Mouse (Mus musculus) ovary, postnatal 36 days (tissue): ENCODE measurements around the gene Mlec.
A peak's percentile ranks its signal among the peaks of the same experiment; 100 is the strongest.
"Not testable (repeated sequence)": the region's sequence is repeated elsewhere in the genome, so short reads cannot be mapped to it uniquely, and the experiment has no call there.

Experiments
- DNase-seq: peaks from one replicate; pipeline ENCODE4 v3.0.0; 2022; ENCODE audit warnings: low spot score, mixed read lengths

Mlec gene

DNA sequence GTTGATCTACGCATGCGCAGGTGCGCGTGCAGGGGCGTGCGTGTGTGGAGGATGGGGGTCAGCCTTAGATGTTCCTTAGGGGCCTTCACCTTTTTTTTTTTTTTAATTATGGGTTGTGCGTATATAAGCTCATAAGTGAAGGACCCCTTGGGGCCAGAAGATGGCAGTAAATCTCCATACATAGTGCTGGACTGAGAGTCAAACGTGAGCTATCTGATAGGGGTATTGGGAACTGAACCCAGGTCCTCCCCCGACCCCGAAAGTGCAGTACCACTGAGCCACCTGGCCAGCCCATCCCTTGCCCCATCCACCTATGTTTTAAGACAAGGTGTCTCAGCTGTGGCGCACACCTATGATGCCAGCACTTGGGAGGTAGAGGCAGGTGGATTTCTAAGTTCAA, 21.6 kb upstream of the Mlec start:
- DNase-seq, result no peak

DNA sequence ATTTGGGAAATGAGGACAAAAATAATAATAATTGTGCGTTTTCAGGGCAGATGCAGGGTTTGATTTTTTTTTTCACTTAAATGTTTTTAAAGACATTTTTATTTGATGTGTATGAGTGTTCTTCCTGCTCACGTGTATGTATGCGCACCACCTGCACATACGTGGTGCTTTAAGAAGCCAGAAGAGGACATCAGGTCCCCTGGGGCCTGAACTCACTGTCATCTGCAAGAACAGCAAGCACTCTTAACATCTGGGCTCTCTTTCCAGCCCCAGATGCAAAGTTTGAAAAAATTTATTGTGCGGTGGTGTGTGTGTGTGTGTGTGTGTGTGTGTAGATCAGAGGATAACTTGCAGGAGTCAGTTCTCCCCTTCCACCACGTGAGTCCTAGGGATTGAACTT, 19.9 kb upstream of the Mlec start:
- no peak for DNase-seq

DNA sequence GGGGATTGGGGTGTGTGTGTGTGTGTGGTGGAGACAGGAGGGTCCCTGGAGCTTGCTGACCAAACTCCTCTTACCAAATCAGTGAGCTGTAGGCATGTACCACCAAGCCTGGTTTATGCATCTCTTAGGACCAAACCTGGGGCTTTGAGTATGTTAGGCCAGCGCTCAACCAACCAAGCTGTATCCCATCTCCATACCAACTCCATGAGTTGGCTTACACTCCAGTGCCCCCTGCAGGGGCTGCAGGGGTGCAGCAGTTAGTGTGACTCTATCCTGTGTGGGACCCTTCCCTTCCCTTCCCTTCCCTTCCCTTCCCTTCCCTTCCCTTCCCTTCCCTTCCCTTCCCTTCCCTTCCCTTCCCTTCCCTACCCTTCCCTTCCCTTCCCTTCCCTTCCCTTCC, 16.6 kb upstream of the Mlec start:
- no peak for DNase-seq

DNA sequence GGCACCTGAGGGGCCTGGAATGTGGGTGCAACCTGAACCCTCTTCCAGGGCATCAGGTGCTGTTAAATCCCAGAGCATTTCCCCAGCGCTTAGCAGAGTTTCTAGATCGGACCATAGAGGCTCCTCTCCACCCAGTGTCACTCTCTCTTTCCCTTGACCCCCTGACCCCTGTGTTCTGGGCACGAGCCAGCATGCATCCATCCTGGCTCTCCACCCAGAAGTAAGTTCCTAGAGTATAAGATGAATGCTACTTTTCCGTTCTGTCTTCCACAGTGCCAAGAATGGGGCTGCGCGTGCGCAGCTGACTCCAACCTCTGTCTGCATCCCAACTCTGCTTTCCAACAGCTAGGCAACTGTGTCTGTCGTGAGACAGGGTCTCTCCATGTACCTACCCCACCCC, 12.2 kb upstream of the Mlec start:
- DNase-seq, result no peak

DNA sequence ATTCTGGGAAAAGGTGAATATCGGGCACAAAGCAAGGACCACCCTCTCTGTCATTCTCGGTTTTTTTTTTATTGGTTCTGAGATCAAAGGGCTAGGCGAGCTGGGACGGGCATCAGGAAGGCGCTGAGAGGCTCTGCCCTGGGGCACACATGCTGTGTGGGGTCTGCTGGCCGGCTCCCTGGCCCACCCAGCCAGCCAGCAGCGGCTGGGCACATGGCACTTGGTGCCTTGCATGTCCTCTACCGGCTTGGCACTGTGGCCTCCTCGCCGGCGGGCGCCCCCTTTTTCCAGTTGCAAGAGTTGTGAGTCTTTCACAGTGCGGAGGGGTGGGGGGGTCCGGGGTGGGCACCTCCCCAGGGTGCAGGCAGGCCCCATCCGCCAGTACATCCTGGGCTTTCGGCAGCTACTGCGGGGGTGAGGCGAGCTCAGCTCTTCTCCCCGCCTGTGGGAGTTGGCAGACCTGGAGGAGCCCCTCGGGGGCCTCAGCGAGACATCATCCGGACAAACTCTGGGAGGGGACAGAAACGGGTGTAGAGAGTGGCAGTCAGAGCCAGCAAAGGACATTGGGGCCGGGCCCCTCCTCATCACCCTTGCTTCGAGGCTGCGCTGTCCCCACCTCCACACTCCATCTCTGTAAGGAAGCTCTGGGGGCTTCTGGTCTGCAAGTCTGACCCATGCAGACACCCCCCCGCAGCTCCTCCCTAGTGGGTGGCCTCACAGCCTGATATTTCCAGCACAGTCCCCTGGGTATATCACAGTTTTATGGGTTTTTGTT, 10.8 kb upstream of the Mlec start:
- no peak for DNase-seq

DNA sequence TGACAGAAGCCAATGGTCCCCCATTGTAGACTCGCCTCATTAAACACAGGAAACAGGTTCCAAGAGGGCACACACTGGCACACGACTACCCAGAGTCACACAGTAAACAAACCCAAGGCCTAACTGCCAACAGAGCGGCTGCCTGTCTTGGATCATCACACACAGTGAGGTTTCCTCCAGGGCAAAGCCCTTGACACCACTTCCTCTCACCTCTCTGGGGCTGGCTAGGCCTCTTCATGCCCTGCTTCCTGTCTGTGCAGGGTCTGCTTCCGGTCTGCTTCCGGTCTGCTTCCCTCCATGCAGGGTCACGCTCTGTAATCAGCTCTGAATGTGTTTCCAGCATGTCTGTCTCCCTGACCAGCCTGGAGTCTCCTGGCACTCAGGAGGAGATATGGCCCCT, 9.4 kb upstream of the Mlec start:
- DNase-seq, result no peak

DNA sequence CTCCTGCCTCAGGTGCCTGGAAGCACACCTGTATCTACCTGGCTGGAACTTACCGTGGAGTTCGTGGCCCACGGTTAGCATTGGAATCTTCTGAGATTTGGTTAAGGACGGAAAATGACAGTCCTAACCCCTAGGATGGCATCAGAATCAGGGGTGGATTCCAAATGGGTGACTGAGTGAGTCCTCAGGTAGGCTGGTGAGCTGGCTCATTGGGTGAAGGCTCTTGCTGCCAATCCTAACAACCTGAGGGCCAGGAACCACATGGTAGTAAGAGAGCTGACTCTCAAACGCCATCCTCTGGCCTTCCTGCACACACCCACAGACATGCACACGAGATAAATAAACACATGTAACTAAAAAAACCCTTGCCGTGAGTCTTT, 8.8 kb upstream of the Mlec start:
- DNase-seq, result no peak

DNA sequence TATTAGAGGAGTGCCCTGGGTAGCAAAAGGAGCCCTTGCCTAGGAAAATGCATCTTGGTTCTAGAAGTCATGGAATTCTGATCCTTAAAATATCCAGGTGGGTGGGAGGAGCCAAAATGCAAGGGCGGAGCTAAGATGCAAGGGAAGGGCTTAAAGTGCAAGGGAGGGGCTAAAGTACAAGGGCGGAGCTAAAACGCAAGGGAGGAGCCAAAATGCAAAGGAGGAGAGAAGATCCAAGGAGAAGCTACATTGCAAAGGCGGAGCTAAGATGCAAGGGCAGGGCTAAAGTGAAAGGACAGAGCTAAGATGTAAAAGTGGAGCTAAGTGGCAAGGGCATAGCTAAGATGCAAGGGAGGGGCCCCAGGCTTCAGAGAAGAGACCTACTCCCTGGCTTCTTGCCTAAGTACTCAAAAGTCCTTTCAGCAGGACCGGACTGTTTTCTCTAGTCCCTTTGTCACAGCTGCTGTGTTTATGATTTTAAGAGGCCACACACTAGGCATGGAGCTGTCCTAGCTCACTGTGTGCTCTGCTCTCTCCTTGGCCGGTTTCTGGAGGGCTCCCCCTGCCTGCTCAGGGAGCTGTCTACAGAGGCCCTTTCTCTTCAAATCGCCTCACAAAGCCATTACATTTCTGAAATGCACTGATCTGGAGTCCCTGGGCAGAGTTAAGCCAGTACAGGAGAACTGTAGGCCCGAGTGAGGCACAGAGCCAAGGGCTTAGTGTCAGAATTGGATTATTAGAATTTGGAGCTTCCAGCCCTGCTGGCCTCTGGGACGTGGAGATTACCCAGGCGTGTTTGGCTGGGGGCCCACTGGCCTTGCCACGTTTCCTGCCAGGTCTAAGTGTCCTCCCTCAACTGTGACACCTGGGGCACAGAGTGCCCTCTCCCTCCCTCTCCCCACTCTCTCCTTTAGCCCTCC, 8.2 kb upstream of the Mlec start:
- DNase-seq, result peak; percentile 39

DNA sequence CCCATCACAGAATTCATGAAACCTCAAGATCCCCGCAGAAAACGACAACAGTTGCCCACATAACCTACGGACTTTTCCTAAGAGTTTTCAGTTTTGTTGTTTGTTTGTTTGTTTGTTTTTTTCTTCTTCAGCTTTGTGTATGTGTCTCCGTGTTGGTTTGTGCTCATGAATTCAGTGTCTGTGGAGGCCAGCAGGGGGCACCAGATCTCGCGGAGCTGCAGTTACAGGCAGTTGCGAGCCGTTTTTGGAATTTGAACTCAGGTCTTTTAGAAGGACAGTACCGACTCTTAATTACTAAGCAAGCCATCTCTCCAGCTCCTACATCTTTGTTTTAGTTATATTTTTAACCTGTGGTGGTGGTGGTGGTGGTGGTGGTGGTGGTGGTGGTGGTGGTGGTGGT, 7.4 kb upstream of the Mlec start:
- DNase-seq, result no peak

DNA sequence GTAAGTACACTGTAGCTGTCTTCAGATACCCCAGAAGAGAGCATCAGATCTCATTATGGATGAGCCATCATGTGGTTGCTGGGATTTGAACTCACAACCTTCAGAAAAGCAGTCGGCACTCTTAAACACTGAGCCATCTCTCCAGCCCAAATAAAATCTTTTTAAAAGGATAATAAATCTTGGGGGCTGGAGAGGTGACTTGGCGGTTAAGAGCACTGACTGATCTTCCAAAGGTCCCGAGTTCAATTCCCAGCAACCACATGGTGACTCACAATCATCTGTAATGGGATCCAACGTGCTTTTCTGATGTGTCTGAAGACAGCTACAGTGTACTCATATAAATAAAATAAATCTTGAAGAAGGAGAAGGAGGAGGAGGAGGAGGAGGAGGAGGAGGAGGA, 6.5 kb upstream of the Mlec start:
- DNase-seq, result not testable (repeated sequence)

DNA sequence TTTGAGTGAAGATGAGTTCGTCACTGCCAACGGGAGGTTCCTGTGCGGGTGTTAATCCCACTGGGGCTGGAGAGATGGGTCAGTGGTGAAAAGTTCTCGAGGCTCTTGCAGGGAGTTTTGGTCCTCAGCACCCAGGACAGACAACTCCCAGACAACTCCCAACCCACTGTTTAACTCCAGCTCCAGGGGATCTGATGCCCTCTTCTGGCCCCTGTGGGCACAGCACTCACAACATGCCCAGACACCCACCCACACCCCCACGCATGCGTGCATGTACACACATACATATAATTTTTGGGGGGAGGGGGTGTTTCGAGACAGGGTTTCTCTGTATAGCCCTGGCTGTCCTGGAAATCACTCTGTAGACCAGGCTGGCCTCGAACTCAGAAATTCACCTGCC, 5.6 kb upstream of the Mlec start:
- peak; percentile 64 for DNase-seq

DNA sequence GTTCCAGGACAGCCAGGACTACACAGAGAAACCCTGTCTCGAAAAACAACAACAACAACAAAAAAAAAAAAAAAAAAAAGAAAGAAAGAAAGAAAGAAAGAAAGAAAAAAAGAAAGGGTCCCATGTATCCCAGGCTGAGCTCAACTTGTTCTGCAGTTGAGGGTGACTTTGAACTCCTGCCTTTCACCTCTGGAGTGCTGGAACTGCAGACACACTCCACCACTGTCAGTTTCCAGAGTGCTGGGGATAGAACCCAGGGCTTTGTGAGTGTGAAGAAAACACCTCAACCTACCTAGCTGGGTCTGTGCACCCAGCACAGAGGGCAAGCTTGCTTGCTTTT, 3.9 kb upstream of the Mlec start:
- DNase-seq, result not testable (repeated sequence)

DNA sequence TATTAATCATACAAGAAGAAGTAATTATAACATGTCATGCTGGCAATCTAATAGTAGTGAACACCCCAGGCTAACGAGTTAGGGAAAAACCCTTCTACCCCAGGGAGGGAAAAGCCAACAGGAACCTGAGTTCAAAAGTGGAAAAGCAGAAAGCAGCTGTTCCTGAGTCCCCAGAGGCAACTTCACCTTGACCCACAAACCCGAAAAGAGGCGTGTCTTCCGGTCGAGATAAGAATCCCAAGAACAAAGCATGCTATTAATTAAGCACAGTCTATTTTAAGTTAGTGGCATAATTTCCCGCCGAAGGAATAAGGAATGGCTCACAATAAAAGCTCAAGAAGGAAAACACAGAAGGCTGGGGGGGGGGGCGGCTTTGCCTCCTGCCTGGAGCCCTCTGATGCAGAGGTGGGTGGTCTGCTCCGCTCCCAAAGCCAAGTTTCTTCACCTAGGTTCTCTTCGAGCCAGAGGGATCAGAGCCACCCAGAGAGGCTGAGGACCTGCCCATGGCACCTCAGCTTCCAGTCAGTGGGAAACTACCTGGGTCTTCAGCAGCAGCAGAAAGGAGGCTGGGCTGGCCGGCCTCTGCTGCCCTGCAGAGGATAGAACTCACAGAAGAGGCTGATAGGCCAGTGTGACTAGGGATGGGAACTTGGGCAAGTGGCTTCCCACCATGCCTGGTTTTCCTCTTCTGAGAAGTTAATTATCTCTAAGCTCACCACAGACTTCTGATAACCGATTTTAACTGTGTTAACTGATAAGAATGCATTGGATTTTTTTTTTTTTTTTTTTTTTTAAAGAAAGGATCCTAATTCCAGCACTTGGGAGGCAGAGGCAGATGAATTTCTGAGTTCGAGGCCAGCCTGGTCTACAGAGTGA, 3.3 kb upstream of the Mlec start:
- DNase-seq, result no peak

DNA sequence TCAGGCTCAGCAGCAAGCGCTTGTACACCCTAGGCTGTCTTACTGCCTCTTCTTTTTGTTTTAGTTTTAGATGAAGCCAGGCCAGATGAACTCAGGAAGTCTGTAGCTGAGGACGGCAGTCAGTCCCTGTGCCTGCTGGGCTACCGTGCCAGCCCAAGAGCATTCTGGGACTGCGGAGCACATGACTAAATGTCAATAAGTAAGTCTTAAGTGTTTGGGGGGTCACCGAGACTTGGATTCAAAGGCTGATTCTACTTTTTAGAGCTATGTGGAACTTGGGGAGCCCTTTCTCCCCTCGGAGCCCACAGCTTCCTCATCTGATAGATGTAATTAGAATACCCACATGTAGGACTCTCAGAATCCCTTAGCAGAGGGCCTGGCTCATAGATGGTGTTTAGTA, 2.7 kb upstream of the Mlec start:
- DNase-seq, result no peak

DNA sequence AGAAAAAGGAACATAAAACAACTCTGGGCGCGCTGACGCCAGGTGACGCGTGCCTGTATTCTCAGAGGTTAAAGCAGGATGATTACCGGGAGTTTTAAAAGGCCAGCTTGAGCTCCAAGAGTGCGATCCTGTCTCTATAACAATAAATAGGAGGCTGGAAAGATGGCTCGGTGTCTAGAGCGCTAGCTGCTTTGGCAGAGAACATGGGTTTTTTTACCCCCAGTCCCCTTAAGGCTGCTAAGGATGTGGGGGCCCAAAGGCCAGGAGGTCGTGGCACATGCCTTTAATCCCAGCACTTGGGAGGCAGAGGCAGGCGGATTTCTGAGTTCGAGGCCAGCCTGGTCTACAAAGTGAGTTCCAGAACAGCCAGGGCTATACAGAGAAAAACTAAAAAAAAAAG, 1.2 kb upstream of the Mlec start:
- no peak for DNase-seq

DNA sequence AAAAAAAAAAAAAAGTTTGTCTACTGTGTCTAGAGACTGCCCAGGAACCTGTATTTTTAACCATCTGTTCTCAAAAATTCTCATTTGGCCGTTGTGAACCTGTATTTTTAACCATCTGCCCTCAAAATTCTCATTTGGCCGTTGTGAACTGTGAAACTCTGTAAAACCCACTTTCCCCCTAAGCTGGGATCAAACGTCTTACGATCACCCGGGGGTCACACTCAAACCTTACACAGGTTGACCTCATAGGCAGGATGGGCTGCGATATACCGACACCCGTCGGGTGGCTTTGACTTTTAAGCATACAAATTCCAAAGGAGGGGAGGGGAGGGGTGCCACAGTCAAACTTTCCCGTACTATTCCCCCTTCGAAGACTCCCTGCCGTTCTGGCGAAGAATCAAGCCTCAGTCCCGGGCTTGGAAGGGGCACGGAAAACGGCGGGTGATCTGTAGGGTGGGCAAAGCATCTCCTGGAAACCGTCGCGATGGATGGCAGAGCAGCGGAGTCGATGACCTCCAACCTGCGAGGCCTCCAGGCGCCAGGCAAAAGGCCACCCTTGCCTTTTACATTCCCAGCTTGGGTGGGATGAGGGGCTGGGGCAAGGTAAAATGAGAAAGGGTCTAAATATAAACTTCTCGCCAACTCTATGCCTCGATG, 918 bp downstream of the Mlec start:
- peak; percentile 30 for DNase-seq

DNA sequence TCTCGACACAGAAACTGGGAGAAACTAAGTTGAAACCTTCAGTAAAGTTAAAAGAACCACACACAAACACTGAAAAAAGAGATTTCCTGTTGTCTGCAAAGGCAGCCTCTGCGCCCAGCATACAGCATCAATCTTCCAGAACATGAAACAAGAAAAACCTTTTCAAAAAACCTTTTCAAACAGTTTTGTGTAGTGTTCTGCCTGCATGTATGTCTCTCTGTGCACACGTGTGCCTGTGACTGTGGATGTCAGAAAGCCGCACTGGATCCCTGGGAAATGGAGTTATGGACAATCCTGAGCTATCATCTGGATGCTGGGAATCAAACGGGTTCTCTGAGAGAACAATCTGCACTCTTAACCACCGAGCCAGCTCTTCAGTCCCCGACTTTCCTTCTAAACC, 1.6 kb downstream of the Mlec start:
- no peak for DNase-seq

DNA sequence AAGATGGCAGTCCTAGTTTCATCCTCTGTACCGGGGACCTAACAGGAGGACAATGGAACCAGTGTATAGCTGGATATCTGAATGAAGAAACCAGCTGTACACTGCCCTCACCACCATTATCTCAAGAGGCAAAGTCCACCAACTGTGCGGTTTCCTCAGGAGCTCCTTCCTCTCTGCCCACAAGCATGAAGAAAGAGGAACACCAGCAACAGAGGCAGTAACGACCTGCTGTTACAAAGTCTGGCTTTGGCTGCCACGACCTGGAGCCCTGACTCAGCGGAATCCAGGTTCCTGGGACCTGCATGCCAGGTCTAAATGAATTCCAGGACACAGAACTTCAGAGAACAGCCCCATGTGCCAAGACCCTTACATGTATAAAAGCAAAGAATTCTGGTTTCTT, 2.1 kb downstream of the Mlec start:
- DNase-seq, result no peak

DNA sequence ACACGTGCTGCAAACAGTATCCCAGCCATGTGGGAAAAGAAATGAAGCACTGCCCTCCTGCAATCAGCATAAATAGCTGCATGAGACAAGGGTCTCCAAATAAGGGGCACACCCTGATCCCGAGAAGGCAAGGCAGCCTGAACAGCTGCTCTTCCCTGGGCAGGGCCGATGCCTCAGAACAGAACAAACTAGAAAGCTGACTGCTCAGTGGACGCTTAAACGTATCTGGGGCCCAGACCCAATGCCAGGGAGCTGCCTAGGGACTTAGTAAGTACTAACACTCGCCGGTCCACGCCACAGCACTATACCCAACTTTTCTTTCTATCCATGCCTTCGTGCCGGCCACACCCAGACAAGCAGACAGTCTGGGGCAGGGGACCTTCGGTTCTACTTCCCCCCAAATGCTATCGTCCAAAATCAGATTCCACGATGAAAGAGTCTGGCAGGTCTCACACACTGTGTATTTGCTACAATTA, 2.8 kb downstream of the Mlec start:
- no peak for DNase-seq

DNA sequence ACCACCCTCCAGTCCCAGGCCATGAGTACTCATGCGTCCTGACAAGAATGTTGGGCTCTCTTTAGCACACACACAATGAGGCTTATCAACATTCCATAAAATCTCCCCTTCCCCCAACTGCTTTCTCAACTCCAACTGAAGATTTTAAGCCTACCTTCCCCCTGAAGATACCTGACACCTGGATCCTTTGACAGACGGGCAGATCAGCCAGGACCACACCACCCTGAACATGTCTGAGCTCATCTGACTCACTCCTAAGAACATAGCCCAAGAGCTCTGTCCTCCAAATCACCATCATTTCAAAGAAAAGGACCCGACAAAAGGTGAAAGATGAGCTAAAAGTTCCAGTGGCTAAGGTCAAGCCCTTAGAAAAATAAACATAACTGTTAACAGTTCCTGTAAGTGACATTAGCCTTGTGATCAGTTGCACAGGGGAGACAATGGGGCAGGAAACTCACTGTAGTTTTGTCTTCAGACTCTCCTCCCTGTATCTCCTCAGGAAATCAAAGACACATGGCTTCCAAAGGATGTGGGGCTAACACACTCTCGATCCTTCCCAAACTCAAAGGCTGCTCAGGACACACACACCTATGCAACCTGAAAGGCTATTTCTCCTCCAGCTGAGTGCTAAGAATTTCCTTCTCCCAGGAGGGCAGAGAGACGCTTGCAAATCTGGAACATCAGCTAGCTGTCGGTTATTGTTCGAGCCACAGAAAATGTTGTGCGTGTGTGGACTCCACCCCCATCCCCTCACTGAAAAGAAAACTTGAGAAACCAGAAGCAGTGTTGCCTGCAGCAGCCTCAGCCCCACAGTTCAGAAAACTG, 5.6 kb downstream of the Mlec start:
- no peak for DNase-seq

DNA sequence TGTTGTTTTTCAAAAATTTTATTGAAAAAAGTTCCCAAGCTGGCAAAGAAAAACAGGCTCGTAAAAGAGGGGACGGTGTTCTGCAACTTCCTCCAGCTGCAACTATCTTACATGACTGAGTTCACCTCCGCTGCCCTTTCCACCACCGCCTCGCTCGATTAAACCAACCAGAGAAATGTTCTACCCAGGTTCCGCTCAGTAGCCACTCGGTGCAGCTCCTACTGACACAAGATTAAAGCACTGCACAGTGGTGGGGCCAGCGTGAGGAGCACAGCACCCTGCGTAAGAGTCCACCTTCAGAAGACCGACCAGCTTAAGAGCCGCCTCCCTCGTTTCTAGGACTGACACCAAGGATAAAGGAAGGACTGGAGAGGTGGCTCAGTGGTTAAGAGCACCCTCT, 6.5 kb downstream of the Mlec start:
- DNase-seq, result no peak
